Mouse (Mus musculus) E14TG2a.4 (cell line): ENCODE data around the gene Med19.
"Not testable (repeated sequence)": the region's sequence is repeated elsewhere in the genome, so short reads cannot be mapped to it uniquely, and the experiment has no call there.

Source experiments
- H3K27me3 ChIP-seq: 2 replicates; pipeline ENCODE4 v1.6.1; 2014; ENCODE audit warnings: low read length, control low read depth; ENCODE audit not compliant: insufficient read depth
- H3K36me3 ChIP-seq: 2 replicates; pipeline ENCODE4 v1.6.1; 2014; ENCODE audit warnings: low read length, control low read depth; ENCODE audit not compliant: insufficient read depth
- H3K4me1 ChIP-seq: replicated peaks from 2 replicates; pipeline ENCODE4 v1.6.1; 2014; ENCODE audit warnings: low read depth, low read length, control low read depth
- H3K4me3 ChIP-seq: replicated peaks from 2 replicates; pipeline ENCODE4 v1.5.1; 2014; ENCODE audit warnings: mild to moderate bottlenecking, low read length
- H3K9me3 ChIP-seq: 2 replicates; pipeline ENCODE4 v1.6.1; 2014; ENCODE audit warnings: low read length, control low read depth
- CTCF ChIP-seq: conservative IDR thresholded peaks from 2 replicates; pipeline ENCODE4 v1.5.1; 2014; ENCODE audit warnings: low read length
- NANOG ChIP-seq: IDR thresholded peaks from 2 replicates; pipeline ENCODE4 v1.6.1; 2014; ENCODE audit warnings: borderline replicate concordance, low read length, mixed read lengths
- POU5F1 ChIP-seq: IDR thresholded peaks from 2 replicates; pipeline ENCODE4 v1.6.1; 2014; ENCODE audit warnings: low read length, borderline replicate concordance

Med19 gene

DNA sequence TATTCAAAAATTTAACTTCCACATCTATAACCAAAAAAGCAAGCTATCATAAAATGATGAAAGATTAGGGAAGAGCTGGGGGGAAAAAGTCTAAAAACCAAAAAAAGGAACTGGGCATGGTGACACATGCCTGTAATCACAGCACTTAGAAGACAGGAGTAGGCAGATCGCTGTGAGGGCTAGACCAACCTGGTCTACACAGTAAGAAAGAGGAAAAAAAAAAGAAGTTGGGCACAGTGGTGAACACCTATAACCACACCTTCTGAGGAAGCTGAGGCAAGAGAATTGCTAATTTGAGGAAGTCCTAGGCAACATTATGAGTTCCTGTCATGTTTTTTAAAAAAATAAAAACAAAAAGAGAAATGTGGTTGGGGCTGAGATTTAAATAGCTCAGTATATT is 22.3 kb upstream of the Med19 start:
- H3K4me1 ChIP-seq, result peaks cover 7% of the 10 kb centered on the region
- no peak overlapping the region for H3K4me3 ChIP-seq
- TF ChIP-seq CTCF (no peak), NANOG (no peak), POU5F1 (no peak)
- H3K9me3 ChIP-seq, result peaks cover 8% of the 10 kb centered on the region; the same call in 1 of the 2 replicates
- H3K27me3 ChIP-seq, result peaks cover 20% of the 10 kb centered on the region
- H3K36me3 ChIP-seq, result no peaks in the 10 kb centered on the region

DNA sequence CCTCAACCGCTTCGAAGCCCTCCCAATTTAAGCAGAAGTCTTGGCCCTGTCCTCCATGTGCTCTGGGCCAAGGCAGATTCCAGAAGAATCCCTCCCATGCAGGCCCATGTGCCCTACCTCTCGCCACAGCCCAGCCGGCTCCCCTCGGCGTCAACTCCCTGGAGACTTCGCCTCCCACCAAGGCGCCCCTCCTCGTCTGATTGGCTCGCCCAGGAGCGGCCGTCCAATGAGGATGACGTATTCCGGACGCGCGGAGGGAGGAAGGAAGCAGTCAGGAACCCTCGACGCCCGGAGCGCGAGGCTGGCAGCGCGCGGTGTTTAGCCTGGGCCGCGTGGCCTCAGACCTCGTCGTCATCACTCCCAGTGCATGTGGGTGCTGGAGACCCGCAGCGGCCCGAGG is 19.4 kb upstream of the Med19 start, which contains the start of gene Btbd18:
Btbd18 (plus strand) TSS at position 274 of the 400 bp plus-strand sequence.
- Histone ChIP-seq H3K27me3 (peaks cover 20% of the 10 kb centered on the region), H3K36me3 (no peaks in the 10 kb centered on the region), H3K4me3 (peak within 1 kb of the TSS; percentile 29; the same call in 1 of the 2 replicates), H3K9me3 (peaks cover 8% of the 10 kb centered on the region; the same call in 1 of the 2 replicates), H3K4me1 (peaks cover 3% of the 10 kb centered on the region; the same call in 1 of the 2 replicates)
- TF ChIP-seq CTCF (no peak), NANOG (no peak), POU5F1 (no peak)

DNA sequence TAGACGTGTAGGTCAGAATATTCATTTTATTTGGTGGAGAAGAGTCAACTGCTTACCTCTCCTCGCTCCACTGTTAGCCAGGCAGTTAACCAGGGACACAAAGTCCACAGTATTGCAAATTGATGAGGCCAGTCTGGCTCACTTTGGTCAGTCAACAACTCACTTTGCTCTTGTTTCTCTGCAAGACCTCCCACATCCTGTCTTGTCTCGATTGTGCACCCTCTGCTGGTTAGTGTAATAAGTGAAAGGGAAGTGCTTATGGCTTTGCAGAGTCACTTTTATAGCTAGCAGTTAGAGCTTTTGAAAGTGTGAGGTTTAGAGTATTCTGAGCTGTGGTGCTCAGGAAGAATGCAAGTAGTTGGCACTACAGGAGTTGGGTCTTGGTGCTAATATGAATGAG is 17.9 kb upstream of the Med19 start:
- Histone ChIP-seq H3K4me3 (no peak overlapping the region), H3K9me3 (peaks cover 8% of the 10 kb centered on the region; the same call in 1 of the 2 replicates), H3K4me1 (peaks cover 3% of the 10 kb centered on the region; the same call in 1 of the 2 replicates), H3K27me3 (peaks cover 20% of the 10 kb centered on the region), H3K36me3 (no peaks in the 10 kb centered on the region)
- TF ChIP-seq CTCF (peak; percentile 31), POU5F1 (no peak)

DNA sequence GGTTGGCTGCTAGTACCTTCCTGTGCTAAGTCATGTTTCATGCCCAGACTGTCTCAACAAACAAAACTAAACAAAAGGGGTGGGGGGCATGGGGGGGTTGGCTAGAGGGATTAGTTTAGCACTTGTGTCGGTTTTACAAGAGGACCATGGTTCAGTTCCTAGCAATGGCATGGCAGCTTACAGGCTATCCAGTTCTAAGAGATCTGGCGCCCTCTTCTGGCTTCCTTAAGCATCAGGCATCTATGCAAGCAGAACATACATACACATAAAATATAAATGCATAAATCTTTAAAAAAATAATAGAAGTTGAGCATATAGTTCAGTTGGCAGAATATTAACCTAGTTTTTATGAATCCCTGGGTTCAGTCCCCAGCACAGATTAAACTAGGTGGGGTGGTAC is 15.3 kb upstream of the Med19 start:
- Histone ChIP-seq H3K36me3 (peaks cover 8% of the 10 kb centered on the region), H3K9me3 (peaks cover 7% of the 10 kb centered on the region; the same call in 1 of the 2 replicates), H3K27me3 (peaks cover 14% of the 10 kb centered on the region), H3K4me1 (peaks cover 23% of the 10 kb centered on the region), H3K4me3 (no peak overlapping the region)
- TF ChIP-seq CTCF (peak; percentile 70), NANOG (no peak)

DNA sequence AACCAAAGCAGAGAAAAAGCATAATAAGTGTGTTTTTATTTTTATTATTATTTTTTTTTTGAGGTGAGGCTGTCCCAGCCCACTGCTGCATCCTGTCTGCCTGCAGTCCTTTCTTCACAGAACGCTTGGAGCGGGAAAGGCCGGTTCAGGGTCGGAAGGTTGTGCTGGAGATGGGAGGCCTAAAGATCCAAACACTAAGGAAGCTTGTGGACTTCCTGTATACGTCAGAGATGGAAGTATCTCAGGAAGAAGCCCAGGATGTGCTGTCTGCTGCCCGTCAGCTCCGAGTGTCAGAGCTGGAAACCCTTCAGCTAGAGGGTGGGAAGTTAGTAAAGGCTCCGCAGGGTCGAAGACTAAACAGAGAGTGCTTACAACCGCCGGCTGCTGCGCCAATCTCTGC is 12.1 kb upstream of the Med19 start:
- Histone ChIP-seq H3K4me3 (no peak overlapping the region), H3K27me3 (no peaks in the 10 kb centered on the region), H3K36me3 (peaks cover 28% of the 10 kb centered on the region), H3K9me3 (no peaks in the 10 kb centered on the region), H3K4me1 (peaks cover 35% of the 10 kb centered on the region)
- no peak for TF ChIP-seq NANOG
- no peak for TF ChIP-seq CTCF
- TF ChIP-seq POU5F1, result no peak

- Histone ChIP-seq H3K36me3 (peaks cover 56% of the 10 kb centered on the region), H3K4me3 (peak overlapping the region; percentile 97), H3K4me1 (peaks cover 47% of the 10 kb centered on the region), H3K27me3 (no peaks in the 10 kb centered on the region), H3K9me3 (no peaks in the 10 kb centered on the region)
- no peak for TF ChIP-seq CTCF
- no peak for TF ChIP-seq NANOG
- no peak for TF ChIP-seq POU5F1
Observed at GRCm38 (mm10) chr2:84669828-84670568, 8.2 kb upstream of the Med19 start.

DNA sequence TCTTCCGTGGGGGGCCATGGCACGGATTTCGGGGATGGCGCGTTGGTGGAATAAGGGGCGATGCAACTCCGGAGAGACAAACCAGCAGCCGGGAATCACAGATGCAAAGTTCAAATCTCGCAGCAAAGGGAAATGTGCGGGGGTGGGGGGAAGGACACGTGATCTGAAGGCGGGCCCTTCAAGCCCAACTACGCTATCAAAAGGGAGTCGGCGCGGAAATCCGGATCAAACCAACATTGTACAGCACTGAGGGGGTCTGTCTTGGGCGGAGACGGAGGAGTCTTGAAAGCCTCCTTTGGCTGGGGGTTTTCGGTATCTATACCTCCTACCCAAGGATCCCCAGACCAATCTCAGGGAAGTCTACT is 7.7 kb upstream of the Med19 start, which contains the start of gene Selenoh:
Selenoh (minus strand) TSS at position 202 of the 365 bp plus-strand sequence.
- Histone ChIP-seq H3K27me3 (no peaks in the 10 kb centered on the region), H3K36me3 (peaks cover 62% of the 10 kb centered on the region), H3K9me3 (no peaks in the 10 kb centered on the region), H3K4me3 (peak within 1 kb of the TSS; percentile 97), H3K4me1 (peaks cover 53% of the 10 kb centered on the region)
- no peak for TF ChIP-seq NANOG
- TF ChIP-seq POU5F1, result no peak
- TF ChIP-seq CTCF, result no peak

DNA sequence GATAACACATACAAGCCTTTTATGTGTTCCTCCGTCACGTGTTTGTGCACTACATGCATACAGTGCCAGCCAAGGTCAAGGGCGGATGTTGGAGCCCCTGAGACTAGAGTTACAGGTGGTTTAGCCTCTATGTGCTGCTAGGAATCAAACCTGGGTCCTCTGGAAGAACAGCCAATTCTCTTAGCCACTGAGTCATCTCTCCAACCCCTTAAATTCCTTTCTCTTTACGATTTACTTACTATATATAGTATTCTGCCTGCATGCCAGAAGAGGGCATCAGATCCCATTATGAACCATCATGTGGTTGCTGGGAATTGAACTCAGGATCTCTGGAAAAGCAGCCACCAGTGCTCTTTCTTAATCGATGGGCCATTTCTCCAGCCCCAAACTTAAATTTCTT is 6.7 kb upstream of the Med19 start:
- not testable (repeated sequence) for H3K9me3 ChIP-seq, H3K27me3 ChIP-seq
- Histone ChIP-seq H3K36me3 (peaks cover 71% of the 10 kb centered on the region), H3K4me3 (peak overlapping the region; percentile 97), H3K4me1 (peaks cover 54% of the 10 kb centered on the region)

- Histone ChIP-seq H3K36me3 (peaks cover 62% of the 10 kb centered on the region), H3K4me3 (peak overlapping the region; percentile 89), H3K27me3 (no peaks in the 10 kb centered on the region), H3K9me3 (no peaks in the 10 kb centered on the region), H3K4me1 (peaks cover 44% of the 10 kb centered on the region)
- TF ChIP-seq CTCF (no peak), POU5F1 (no peak), NANOG (no peak)
Observed at GRCm38 (mm10) chr2:84677270-84677967, 783 bp upstream of the Med19 start.
